Mouse (Mus musculus) testis, adult 2 months (tissue): ENCODE measurements around the gene Invs.
"Not testable (repeated sequence)": the region's sequence is repeated elsewhere in the genome, so short reads cannot be mapped to it uniquely, and the experiment has no call there.

Experiments used
- CTCF ChIP-seq: fragments of 200-500 bp; IDR thresholded peaks from 2 replicates; pipeline ENCODE4 v1.5.1; 2012; ENCODE audit warnings: low read depth, mild to moderate bottlenecking, inconsistent platforms, low read length, moderate library complexity; ENCODE audit not compliant: control insufficient read depth, insufficient read depth, insufficient replicate concordance
- POLR2A ChIP-seq: fragments of 200-500 bp; IDR thresholded peaks from 2 replicates; pipeline ENCODE4 v1.6.1; 2012; ENCODE audit warnings: low read depth, mild to moderate bottlenecking, inconsistent platforms, low read length, moderate library complexity; ENCODE audit not compliant: control insufficient read depth

GRCm38 (mm10) chr4:48405724-48406491 lies 126.3 kb downstream of the Invs start:
- not testable (repeated sequence) for TF ChIP-seq CTCF, POLR2A
